In genomic region chr10:93548991-93549390, GRCm38 (mm10) we compare ENCODE assay signal across 9 mouse cellular contexts. TPM values are rescaled to one million over a fixed set of nuclear protein-coding genes. Genes with fewer than 3 reads are reported as not detected.
DNase-seq lines count a peak whose midpoint lies in the region; ATAC-seq and TF ChIP-seq lines count a peak whose summit lies in the region.
"Had no signal": no experiment of that assay in that cellular context is flagged by ENCODE, and none has a peak within 500 bp of the region (broad histone marks: within the 10 kb centered on the region; RNA-seq: fewer than 3 reads in every experiment).

No protein-coding gene starts in this region.

- DNase-seq in ES-E14 (ENCODE audit: low read depth, low spot score), result peak; percentile 72
- DNase-seq in embryonic facial prominence, embryonic 14.5 days (ENCODE audit: low spot score), result peak; percentile 78
- peak; percentile 81 to 86 for DNase-seq in heart, postnatal 10 days
- peak; percentile 80 for DNase-seq in layer of hippocampus, adult 11-12 months (ENCODE audit: low spot score)
- peak; percentile 82 for DNase-seq in lung, postnatal 0 days (ENCODE audit: low spot score)
- peak; percentile 91 for DNase-seq in retina, embryonic 14.5 days (ENCODE audit: low spot score)
- peak; percentile 75 to 80 for DNase-seq in thymus, postnatal 36 days

- H3K27ac ChIP-seq in ES-E14 (ENCODE audit: insufficient read depth, low read depth, low read length, poor library complexity, severe bottlenecking), result no peak overlapping the region
- H3K27ac ChIP-seq in bone marrow macrophage, adult 2 months (ENCODE audit: insufficient read depth, low read depth, low read length), result no peak overlapping the region
- no peak overlapping the region; the same call in 1 of the 2 replicates for H3K27ac ChIP-seq in embryonic facial prominence, embryonic 14.5 days (replicated peaks; ENCODE audit: low read depth, low read length)
- H3K27ac ChIP-seq in lung, postnatal 0 days (ENCODE audit: low read length), result no peak overlapping the region
- H3K27ac ChIP-seq: lung, embryonic 15.5 days had no signal

- H3K4me2 ChIP-seq in embryonic facial prominence, embryonic 14.5 days (ENCODE audit: low read depth, low read length), result no peak overlapping the region
- H3K4me2 ChIP-seq in lung, postnatal 0 days (replicated peaks; ENCODE audit: low read depth, low read length), result no peak overlapping the region
- H3K4me2 ChIP-seq: lung, embryonic 15.5 days had no signal

- no peak overlapping the region; the same call in 1 of the 2 replicates for H3K9ac ChIP-seq in ES-E14 (ENCODE audit: insufficient read depth, low read depth, low read length, poor library complexity, severe bottlenecking)
- no peak overlapping the region for H3K9ac ChIP-seq in embryonic facial prominence, embryonic 14.5 days (ENCODE audit: low read depth, low read length)
- H3K9ac ChIP-seq in lung, postnatal 0 days (replicated peaks; ENCODE audit: low read depth), result no peak overlapping the region
- H3K9ac ChIP-seq: lung, embryonic 15.5 days had no signal

- no peaks in the 10 kb centered on the region for H3K27me3 ChIP-seq in embryonic facial prominence, embryonic 14.5 days (replicated peaks; ENCODE audit: control insufficient read depth, insufficient read depth, low read length)
- H3K27me3 ChIP-seq in lung, postnatal 0 days (replicated peaks; ENCODE audit: insufficient read depth, low read length), result no peaks in the 10 kb centered on the region
- H3K27me3 ChIP-seq: lung, embryonic 15.5 days had no signal

- peak; percentile 78; the same call in 1 of the 2 replicates for ATAC-seq in embryonic facial prominence, embryonic 14.5 days (ENCODE audit: low read depth)
- peak; percentile 67 for ATAC-seq in lung, postnatal 0 days

- intact Hi-C loops in heart, postnatal 10 days (cut with DNase I), result loop anchor here (1.0 to 10.0 kb wide), 4 partner anchors 63 to 504 kb away; no protein-coding TSS in a partner anchor

- no peaks in the 10 kb centered on the region for H3K36me3 ChIP-seq in ES-E14 (ENCODE audit: control insufficient read depth, insufficient read depth, low read length, poor library complexity, severe bottlenecking)
- H3K36me3 ChIP-seq in embryonic facial prominence, embryonic 14.5 days (ENCODE audit: control insufficient read depth, insufficient read depth, low read length), result no peaks in the 10 kb centered on the region
- H3K36me3 ChIP-seq in lung, postnatal 0 days (ENCODE audit: insufficient read depth, low read length), result no peaks in the 10 kb centered on the region
- H3K36me3 ChIP-seq: lung, embryonic 15.5 days had no signal

- WGBS in embryonic facial prominence, embryonic 14.5 days, result 16% methylated on average over 7 of the region's 7 CpGs
- whole genome bisulfite sequencing in lung, postnatal 0 days, result 13% methylated on average over 7 of the region's 7 CpGs

- peak; percentile 71 for TF ChIP-seq CTCF in bone marrow macrophage, adult 2 months (IDR thresholded peaks at IDR 0.05; ENCODE audit: low read depth, low read length)
- TF ChIP-seq CTCF in lung, postnatal 0 days (IDR thresholded peaks at IDR 0.05), result peak; percentile 96

- H3K4me3 ChIP-seq in ES-E14 (ENCODE audit: insufficient read depth in 1 of 2, low read depth in 1 of 2, low read length in 2 of 2, poor library complexity in 1 of 2, severe bottlenecking in 1 of 2), result no peak overlapping the region
- H3K4me3 ChIP-seq in bone marrow macrophage, adult 2 months (ENCODE audit: insufficient read depth, low read length), result no peak overlapping the region
- no peak overlapping the region for H3K4me3 ChIP-seq in embryonic facial prominence, embryonic 14.5 days (ENCODE audit: low read depth, low read length)
- H3K4me3 ChIP-seq in lung, postnatal 0 days (ENCODE audit: low read depth, low read length), result no peak overlapping the region
- H3K4me3 ChIP-seq: lung, embryonic 15.5 days had no signal

- TF ChIP-seq POLR2A in bone marrow macrophage, adult 2 months (IDR thresholded peaks at IDR 0.05; ENCODE audit: borderline replicate concordance, low read depth, low read length), result no peak

- in situ Hi-C loops in ES-E14 (cut with MboI; ENCODE audit: low sequenced_read_pairs in 2 of 2, unreplicated experiment in 2 of 2), result no loop called here

- H3K4me1 ChIP-seq in ES-E14 (ENCODE audit: control insufficient read depth in 2 of 2, insufficient read depth in 2 of 2, low read length in 2 of 2, poor library complexity in 1 of 2), result peaks cover 1 to 13% of the 10 kb centered on the region in 2 experiments; a peak in 3 of 4 replicates
- H3K4me1 ChIP-seq in bone marrow macrophage, adult 2 months (ENCODE audit: control insufficient read depth, insufficient read depth, low read length), result no peaks in the 10 kb centered on the region
- H3K4me1 ChIP-seq in embryonic facial prominence, embryonic 14.5 days (ENCODE audit: control insufficient read depth, insufficient read depth, low read length), result no peaks in the 10 kb centered on the region
- H3K4me1 ChIP-seq in lung, postnatal 0 days (ENCODE audit: insufficient read depth, low read depth, low read length), result no peaks in the 10 kb centered on the region
- H3K4me1 ChIP-seq: lung, embryonic 15.5 days had no signal

- TF ChIP-seq EP300 in lung, postnatal 0 days (IDR thresholded peaks at IDR 0.05), result no peak

- no peaks in the 10 kb centered on the region for H3K9me3 ChIP-seq in ES-E14 (ENCODE audit: control insufficient read depth, insufficient read depth, low read depth, low read length)
- no peaks in the 10 kb centered on the region for H3K9me3 ChIP-seq in embryonic facial prominence, embryonic 14.5 days (ENCODE audit: control insufficient read depth, low read length)
- H3K9me3 ChIP-seq in lung, postnatal 0 days (ENCODE audit: low read length), result no peaks in the 10 kb centered on the region
- H3K9me3 ChIP-seq: lung, embryonic 15.5 days had no signal

TF ChIP-seq in ES-E14, 5 proteins besides CTCF, POLR2A, EP300 and RAD21:
- TF ChIP-seq CHD2 (IDR thresholded peaks at IDR 0.05; ENCODE audit: low read depth, low read length) (no peak), ZNF384 (IDR thresholded peaks at IDR 0.05; ENCODE audit: low read depth, low read length) (no peak), HCFC1 (IDR thresholded peaks at IDR 0.05; ENCODE audit: borderline replicate concordance, insufficient read depth, low read length) (no peak), ZC3H11A (IDR thresholded peaks at IDR 0.05; ENCODE audit: borderline replicate concordance, low read depth, low read length) (no peak), MAFK (IDR thresholded peaks at IDR 0.05; ENCODE audit: insufficient read depth, low read depth, low read length) (no peak)

RNA-seq across cellular contexts. Expression of gene Ccdc38, which starts 8.6 kb away (rescaled TPM):
- total RNA-seq in ES-E14 (2012; rRNA removed), result 0.85 and 2.6 TPM in 2 replicates
- not detected in 2 replicates for polyA plus RNA-seq in bone marrow macrophage, adult 2 months (2012; ENCODE audit: insufficient read depth, insufficient read length, missing spikeins)
- 0.71 and 0.90 TPM in 2 replicates for polyA plus RNA-seq in embryonic facial prominence, embryonic 14.5 days (2014; fragmentation: Nextera tagmentation; extraction: Ambion mirVana)
- not detected for total RNA-seq in heart, postnatal 10 days (2021)
- 0.13 and 0.15 TPM in 2 replicates for polyA plus RNA-seq in lung, postnatal 0 days (2015; fragmentation: Nextera tagmentation; extraction: Ambion mirVana)

RNA-seq across cellular contexts. Expression of gene Amdhd1, which starts 9.2 kb away (rescaled TPM):
- total RNA-seq in ES-E14 (2012; rRNA removed), result 0.16 and 0.40 TPM in 2 replicates
- polyA plus RNA-seq in bone marrow macrophage, adult 2 months (2012; ENCODE audit: insufficient read depth, insufficient read length, missing spikeins), result not detected in 2 replicates
- 0.18 and 0.21 TPM in 2 replicates for polyA plus RNA-seq in embryonic facial prominence, embryonic 14.5 days (2014; fragmentation: Nextera tagmentation; extraction: Ambion mirVana)
- total RNA-seq in heart, postnatal 10 days (2021), result under 1 TPM in 1 of 2 experiments, not detected in 1; 0.10 TPM
- polyA plus RNA-seq in lung, postnatal 0 days (2015; fragmentation: Nextera tagmentation; extraction: Ambion mirVana), result 0.11 and 0.24 TPM in 2 replicates

RNA-seq across cellular contexts. Expression of gene Snrpf, which starts 40.5 kb away (rescaled TPM):
- total RNA-seq in ES-E14 (2012; rRNA removed), result 77.7 and 103 TPM in 2 replicates
- polyA plus RNA-seq in bone marrow macrophage, adult 2 months (2012; ENCODE audit: insufficient read depth, insufficient read length, missing spikeins), result 14.2 and 21.9 TPM in 2 replicates
- polyA plus RNA-seq in embryonic facial prominence, embryonic 14.5 days (2014; fragmentation: Nextera tagmentation; extraction: Ambion mirVana), result 112 TPM in 2 replicates
- 10 to 100 TPM; 12.2 to 16.2 TPM for total RNA-seq in heart, postnatal 10 days (2021)
- polyA plus RNA-seq in lung, postnatal 0 days (2015; fragmentation: Nextera tagmentation; extraction: Ambion mirVana), result 46.1 and 58.7 TPM in 2 replicates
